23 mouse cellular contexts compared by ENCODE assay signal in genomic region chr17:29363109-29363508, GRCm38 (mm10). TPM values are rescaled to one million over a fixed set of nuclear protein-coding genes. Genes with fewer than 3 reads are reported as not detected.
DNase-seq lines count a peak whose midpoint lies in the region; ATAC-seq and TF ChIP-seq lines count a peak whose summit lies in the region.
"Had no signal": no experiment of that assay in that cellular context is flagged by ENCODE, and none has a peak within 500 bp of the region (broad histone marks: within the 10 kb centered on the region; RNA-seq: fewer than 3 reads in every experiment).

No protein-coding gene starts in this region.

- DNase-seq in liver, postnatal 0 days: no peak
- DNase-seq in A20 (ENCODE audit: low read depth, low spot score): peak; percentile 63
- DNase-seq in B cell, adult 2 months: peak; percentile 39 to 45
- no peak for DNase-seq in right cerebral cortex, postnatal 25 days
- no peak for DNase-seq in lung, postnatal 10 days
- no peak for DNase-seq in layer of hippocampus, postnatal 14 days (ENCODE audit: low spot score in 2 of 2)
- DNase-seq: adrenal gland, adult 2 months; adrenal gland, postnatal 14 days; cerebellum, adult 18-20 months; cerebellum, adult 9-10 months; cerebellum, postnatal 14 days; heart, adult 18-20 months; heart, postnatal 14 days; heart, postnatal 4 days had no signal

- ATAC-seq in liver, embryonic 15.5 days (ENCODE audit: insufficient read depth): no peak
- no peak for ATAC-seq in liver, postnatal 0 days
- ATAC-seq: forebrain, embryonic 13.5 days; forebrain, embryonic 16.5 days; hindbrain, postnatal 0 days had no signal

- TF ChIP-seq EP300 in liver, postnatal 0 days (IDR thresholded peaks at IDR 0.05; ENCODE audit: low read depth): no peak

- H3K36me3 ChIP-seq in liver, embryonic 15.5 days (replicated peaks): no peaks in the 10 kb centered on the region
- H3K36me3 ChIP-seq in liver, postnatal 0 days (replicated peaks; ENCODE audit: insufficient read depth, low read length): no peaks in the 10 kb centered on the region
- H3K36me3 ChIP-seq in macrophage (ENCODE audit: inconsistent target): peaks cover 40% of the 10 kb centered on the region
- H3K36me3 ChIP-seq: forebrain, embryonic 10.5 days; heart, embryonic 10.5 days; heart, embryonic 13.5 days had no signal

- no peak overlapping the region for H3K9ac ChIP-seq in liver, embryonic 15.5 days
- H3K9ac ChIP-seq in liver, postnatal 0 days (replicated peaks): no peak overlapping the region
- H3K9ac ChIP-seq: forebrain, embryonic 13.5 days; hindbrain, embryonic 14.5 days had no signal

- 63% methylated on average over 8 of the region's 8 CpGs for WGBS in liver, embryonic 15.5 days (ENCODE audit: insufficient replicate concordance)
- WGBS in liver, postnatal 0 days (ENCODE audit: insufficient replicate concordance): 70% methylated on average over 8 of the region's 8 CpGs
- WGBS in macrophage (ENCODE audit: missing documents): 57% methylated on average over 8 of the region's 8 CpGs

- H3K27ac ChIP-seq in liver, embryonic 15.5 days (replicated peaks): no peak overlapping the region
- no peak overlapping the region; the same call in 1 of the 2 replicates for H3K27ac ChIP-seq in liver, postnatal 0 days (ENCODE audit: low read depth)
- H3K27ac ChIP-seq in macrophage: peak overlapping the region; percentile 91
- H3K27ac ChIP-seq: forebrain, embryonic 10.5 days; forebrain, embryonic 13.5 days; heart, embryonic 10.5 days; heart, embryonic 13.5 days; hindbrain, embryonic 14.5 days; hindbrain, postnatal 0 days had no signal

- 0 out of 2 replicates have a peak, but pooled peaks cover 8% of the 10 kb centered on the region for H3K4me1 ChIP-seq in liver, embryonic 15.5 days (replicated peaks)
- H3K4me1 ChIP-seq in liver, postnatal 0 days (ENCODE audit: insufficient read depth): peaks cover 8% of the 10 kb centered on the region
- H3K4me1 ChIP-seq: forebrain, embryonic 13.5 days had no signal

- no peaks in the 10 kb centered on the region for H3K9me3 ChIP-seq in liver, embryonic 15.5 days (replicated peaks)
- H3K9me3 ChIP-seq in liver, postnatal 0 days (ENCODE audit: low read length): no peaks in the 10 kb centered on the region
- H3K9me3 ChIP-seq: forebrain, embryonic 10.5 days; forebrain, embryonic 13.5 days; heart, embryonic 10.5 days; heart, embryonic 13.5 days had no signal

- no peaks in the 10 kb centered on the region for H3K27me3 ChIP-seq in liver, embryonic 15.5 days
- H3K27me3 ChIP-seq in liver, postnatal 0 days (ENCODE audit: insufficient read depth, low read length): no peaks in the 10 kb centered on the region
- H3K27me3 ChIP-seq: forebrain, embryonic 13.5 days had no signal

- no peak for TF ChIP-seq CTCF in liver, postnatal 0 days (IDR thresholded peaks at IDR 0.05; ENCODE audit: low read depth)

- no peak overlapping the region for H3K4me3 ChIP-seq in liver, embryonic 15.5 days (replicated peaks)
- H3K4me3 ChIP-seq in liver, postnatal 0 days (ENCODE audit: low read depth, low read length): no peak overlapping the region
- H3K4me3 ChIP-seq in macrophage (ENCODE audit: inconsistent target): peak overlapping the region; percentile 77; the same call in 1 of the 2 replicates
- H3K4me3 ChIP-seq: forebrain, embryonic 10.5 days; forebrain, embryonic 13.5 days; heart, embryonic 10.5 days; heart, embryonic 13.5 days had no signal

- H3K4me2 ChIP-seq in liver, embryonic 15.5 days: peak overlapping the region; percentile 23; the same call in 1 of the 2 replicates
- no peak overlapping the region for H3K4me2 ChIP-seq in liver, postnatal 0 days (ENCODE audit: low read depth, low read length)
- H3K4me2 ChIP-seq: forebrain, embryonic 13.5 days; heart, embryonic 13.5 days; hindbrain, embryonic 14.5 days had no signal

- H3K79me2 ChIP-seq in macrophage (ENCODE audit: inconsistent target): peaks cover 42% of the 10 kb centered on the region

RNA-seq across cellular contexts. Expression of gene Fgd2, which starts 2.4 kb away (rescaled TPM):
- polyA plus RNA-seq in liver, embryonic 15.5 days (2015; fragmentation: Nextera tagmentation; extraction: Ambion mirVana): 6.5 and 8.4 TPM in 2 replicates
- 6.3 and 8.9 TPM in 2 replicates for polyA plus RNA-seq in liver, postnatal 0 days (2015; fragmentation: Nextera tagmentation; extraction: Ambion mirVana)
- 1,000 to 10,000 TPM in 7 of 26 experiments, 100 to 1,000 TPM in 18, 10 to 100 TPM in 1; 86.9 to 1,791 (median 552) TPM for total RNA-seq in macrophage (2018; cell fraction: chromatin; rRNA removed)
- total RNA-seq in macrophage (2018; cell fraction: cytosol; rRNA removed): 100 to 1,000 TPM in 4 of 26 experiments, 10 to 100 TPM in 22; 20.6 to 153 (median 53.9) TPM
- total RNA-seq in macrophage (2018; cell fraction: nucleus; rRNA removed): 100 to 1,000 TPM in 25 of 26 experiments, 10 to 100 TPM in 1; 94.6 to 605 (median 335) TPM
- 29.2 to 94.0 TPM (median 43.1 TPM) in 3 replicates for polyA plus RNA-seq in macrophage (2018)
- 1 to 10 TPM; 5.6 to 9.0 TPM for total RNA-seq in layer of hippocampus, postnatal 14 days (2021)

RNA-seq across cellular contexts. Expression of gene Mtch1, which starts 15.4 kb away (rescaled TPM):
- polyA plus RNA-seq in liver, embryonic 15.5 days (2015; fragmentation: Nextera tagmentation; extraction: Ambion mirVana): 59.4 and 74.4 TPM in 2 replicates
- 49.0 and 57.5 TPM in 2 replicates for polyA plus RNA-seq in liver, postnatal 0 days (2015; fragmentation: Nextera tagmentation; extraction: Ambion mirVana)
- 100 to 1,000 TPM in 15 of 26 experiments, 10 to 100 TPM in 11; 33.9 to 200 (median 104) TPM for total RNA-seq in macrophage (2018; cell fraction: chromatin; rRNA removed)
- 100 to 1,000 TPM; 105 to 170 (median 135) TPM for total RNA-seq in macrophage (2018; cell fraction: cytosol; rRNA removed)
- total RNA-seq in macrophage (2018; cell fraction: nucleus; rRNA removed): 100 to 1,000 TPM in 3 of 26 experiments, 10 to 100 TPM in 23; 40.0 to 130 (median 72.8) TPM
- 107 to 155 TPM (median 130 TPM) in 3 replicates for polyA plus RNA-seq in macrophage (2018)
- total RNA-seq in layer of hippocampus, postnatal 14 days (2021): 100 to 1,000 TPM; 525 to 527 TPM

RNA-seq across cellular contexts. Expression of gene Pi16, which starts 45.6 kb away (rescaled TPM):
- 1.9 and 2.4 TPM in 2 replicates for polyA plus RNA-seq in liver, embryonic 15.5 days (2015; fragmentation: Nextera tagmentation; extraction: Ambion mirVana)
- polyA plus RNA-seq in liver, postnatal 0 days (2015; fragmentation: Nextera tagmentation; extraction: Ambion mirVana): 2.1 and 2.2 TPM in 2 replicates
- not detected for total RNA-seq in macrophage (2018; cell fraction: chromatin; rRNA removed)
- total RNA-seq in macrophage (2018; cell fraction: cytosol; rRNA removed): under 1 TPM in 13 of 26 experiments, not detected in 13; 0.04 to 0.28 (median 0.09) TPM
- total RNA-seq in macrophage (2018; cell fraction: nucleus; rRNA removed): under 1 TPM in 4 of 26 experiments, not detected in 22; 0.24 to 0.47 (median 0.38) TPM
- polyA plus RNA-seq in macrophage (2018): 0.22 TPM in 1 of 3 replicates, not detected in the others
- 1 to 10 TPM; 1.6 to 1.9 TPM for total RNA-seq in layer of hippocampus, postnatal 14 days (2021)

Comparison
In these comparisons a context has a peak if more than half of its experiments do, and no peak if none do; other contexts are left out.
1. DNase-seq: peak in A20 (single experiment) and B cell, adult 2 months (2 of 2); none in liver, postnatal 0 days (single experiment), right cerebral cortex, postnatal 25 days (single experiment), lung, postnatal 10 days (single experiment) and layer of hippocampus, postnatal 14 days (0 of 2).